Mouse (Mus musculus): ENCODE results near the gene Mgme1. TPM values are rescaled to one million over a fixed set of nuclear protein-coding genes. Genes with fewer than 3 reads are reported as not detected.

The Mgme1 gene
- total and polyA plus RNA-seq, 3 experiments: 16.8 to 20.3 TPM; not detected in 1

DNA sequence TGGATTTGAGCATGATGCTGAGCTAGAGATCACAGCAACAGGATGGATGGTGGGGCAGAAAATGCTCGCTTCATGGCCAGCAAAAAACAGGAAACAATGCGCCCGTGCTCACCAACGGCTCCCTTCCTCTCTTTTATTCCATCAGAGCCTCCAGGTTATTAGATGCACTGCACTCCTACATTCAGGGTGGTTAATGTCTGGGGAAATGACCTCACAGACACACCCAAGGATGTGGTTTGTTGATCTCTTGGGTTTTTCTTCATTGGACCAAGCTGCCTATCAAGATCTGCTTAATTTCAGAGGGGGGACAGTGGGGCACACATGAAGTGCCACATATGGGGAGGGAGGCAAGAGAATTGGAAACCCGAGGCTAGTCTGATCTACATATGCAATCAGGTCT is 39.3 kb upstream of the Mgme1 start (continued):
- TF ChIP-seq POLR2AphosphoS5 (IDR thresholded peaks at IDR 0.05; ENCODE audit: borderline replicate concordance, low read depth, low read length) (no peak; the same call in 1 of the 2 replicates), ETS1 (IDR thresholded peaks at IDR 0.05; ENCODE audit: low read depth, low read length) (peak; percentile 94), SIN3A (IDR thresholded peaks at IDR 0.05; ENCODE audit: low read length) (peak; percentile 92), UBTF (IDR thresholded peaks at IDR 0.05; ENCODE audit: borderline replicate concordance, insufficient read depth, low read depth, low read length) (no peak), GATA1 (IDR thresholded peaks at IDR 0.05; ENCODE audit: low read depth, low read length) (peak; percentile 98), BHLHE40 (IDR thresholded peaks at IDR 0.05; ENCODE audit: borderline replicate concordance, low read depth, low read length) (peak; percentile 66; the same call in 1 of the 2 replicates), MEF2A (IDR thresholded peaks at IDR 0.05; ENCODE audit: extremely low read depth, insufficient replicate concordance, low read depth, low read length, poor library complexity, severe bottlenecking) (no peak), MAFK (IDR thresholded peaks at IDR 0.05; ENCODE audit: borderline replicate concordance, low read depth, low read length) (0 out of 2 replicates have a peak, but pooled peaks have one; percentile 53), NRF1 (IDR thresholded peaks at IDR 0.05; ENCODE audit: insufficient read depth, low read depth, low read length, poor library complexity, severe bottlenecking) (no peak), MXI1 (IDR thresholded peaks at IDR 0.05; ENCODE audit: low read depth, low read length) (no peak; the same call in 1 of the 2 replicates)

DNA sequence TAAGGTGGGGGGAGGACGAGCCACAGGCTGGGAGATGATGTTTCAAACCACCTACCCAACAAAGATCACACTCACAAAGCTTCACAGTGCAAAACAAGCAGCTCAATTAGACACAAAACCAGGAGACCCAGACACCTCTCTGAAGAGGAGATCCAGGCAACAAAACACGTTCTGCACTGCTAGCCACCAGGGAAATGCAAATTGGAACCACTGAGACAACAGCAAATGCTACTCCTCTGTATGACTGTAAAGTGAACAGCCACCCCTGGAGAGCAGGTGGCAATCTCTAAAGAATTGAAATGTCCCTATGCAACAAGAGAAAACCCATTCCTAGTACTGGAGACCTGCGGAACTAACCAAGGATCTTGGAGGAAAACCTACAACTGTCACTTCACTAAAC is 36.9 kb upstream of the Mgme1 start:
- Histone ChIP-seq H3K36me3 (ENCODE audit: control insufficient read depth in 1 of 2, insufficient read depth in 2 of 2, low read length in 2 of 2) (peaks cover 0 to 11% of the 10 kb centered on the region in 2 experiments; a peak in 2 of 4 replicates), H3K4me1 (ENCODE audit: control insufficient read depth in 1 of 2, insufficient read depth in 2 of 2, low read length in 2 of 2) (peaks cover 5 to 14% of the 10 kb centered on the region in 2 experiments), H3K9me3 (replicated peaks; ENCODE audit: insufficient read depth, low read length) (no peaks in the 10 kb centered on the region), H3K79me2 (ENCODE audit: control insufficient read depth, insufficient read depth, low read length, poor library complexity) (peaks cover 1% of the 10 kb centered on the region; the same call in 1 of the 2 replicates), H3K4me3 (ENCODE audit: control insufficient read depth in 1 of 2, insufficient read depth in 1 of 2, low read depth in 2 of 2, low read length in 2 of 2) (no peak overlapping the region), H3K27ac (ENCODE audit: control insufficient read depth, low read depth, low read length) (no peak overlapping the region), H3K9ac (ENCODE audit: control insufficient read depth, low read depth, low read length, poor library complexity, severe bottlenecking) (no peak overlapping the region), H3K27me3 (ENCODE audit: control insufficient read depth in 1 of 2, insufficient read depth in 2 of 2, low read length in 2 of 2) (no peaks in the 10 kb centered on the region)
- no peak for DNase-seq (ENCODE audit: low read depth, low spot score)
- no peak for TF ChIP-seq TAL1 (IDR thresholded peaks at IDR 0.05; ENCODE audit: low read length)
- no peak for TF ChIP-seq POLR2A (IDR thresholded peaks at IDR 0.05; ENCODE audit: control insufficient read depth in 1 of 2, insufficient read depth in 1 of 2, low read depth in 1 of 2, low read length in 2 of 2, poor library complexity in 1 of 2)
- TF ChIP-seq RCOR1 (IDR thresholded peaks at IDR 0.05; ENCODE audit: low read depth, low read length): no peak
- TF ChIP-seq MAZ (IDR thresholded peaks at IDR 0.05; ENCODE audit: low read depth, low read length): no peak
- TF ChIP-seq CHD2 (IDR thresholded peaks at IDR 0.05; ENCODE audit: low read length): no peak
- no peak for TF ChIP-seq ETS1 (IDR thresholded peaks at IDR 0.05; ENCODE audit: low read depth, low read length)
- no peak for TF ChIP-seq SMC3 (IDR thresholded peaks at IDR 0.05; ENCODE audit: low read depth, low read length)
- TF ChIP-seq ZKSCAN1 (IDR thresholded peaks at IDR 0.05; ENCODE audit: low read depth, low read length): no peak
- TF ChIP-seq KAT2A (conservative IDR thresholded peaks at IDR 0.05; ENCODE audit: low read depth, low read length): no peak
- TF ChIP-seq CTCF (IDR thresholded peaks at IDR 0.05 in 2 of 3, conservative IDR thresholded peaks at IDR 0.05 in 1 of 3; ENCODE audit: control insufficient read depth in 1 of 3, insufficient read depth in 1 of 3, low read depth in 2 of 3, low read length in 3 of 3, poor library complexity in 1 of 3, severe bottlenecking in 1 of 3): no peak
- TF ChIP-seq GABPA (IDR thresholded peaks at IDR 0.05; ENCODE audit: low read depth, low read length): no peak

Measured in MEL (cell line).